Mouse (Mus musculus) CD8-positive naive resting alpha-beta T cell, adult 2 months (primary cell): ENCODE measurements around the gene 5330417C22Rik.
A peak's percentile ranks its signal among the peaks of the same experiment; 100 is the strongest.
"Not testable (repeated sequence)": the region's sequence is repeated elsewhere in the genome, so short reads cannot be mapped to it uniquely, and the experiment has no call there.

Source experiments
- DNase-seq, 2 experiments: peaks; one replicate each; pipeline ENCODE4 v3.0.0; 2022; ENCODE audit warnings: low read depth in 2 of 2, low spot score in 2 of 2

5330417C22Rik gene

DNA sequence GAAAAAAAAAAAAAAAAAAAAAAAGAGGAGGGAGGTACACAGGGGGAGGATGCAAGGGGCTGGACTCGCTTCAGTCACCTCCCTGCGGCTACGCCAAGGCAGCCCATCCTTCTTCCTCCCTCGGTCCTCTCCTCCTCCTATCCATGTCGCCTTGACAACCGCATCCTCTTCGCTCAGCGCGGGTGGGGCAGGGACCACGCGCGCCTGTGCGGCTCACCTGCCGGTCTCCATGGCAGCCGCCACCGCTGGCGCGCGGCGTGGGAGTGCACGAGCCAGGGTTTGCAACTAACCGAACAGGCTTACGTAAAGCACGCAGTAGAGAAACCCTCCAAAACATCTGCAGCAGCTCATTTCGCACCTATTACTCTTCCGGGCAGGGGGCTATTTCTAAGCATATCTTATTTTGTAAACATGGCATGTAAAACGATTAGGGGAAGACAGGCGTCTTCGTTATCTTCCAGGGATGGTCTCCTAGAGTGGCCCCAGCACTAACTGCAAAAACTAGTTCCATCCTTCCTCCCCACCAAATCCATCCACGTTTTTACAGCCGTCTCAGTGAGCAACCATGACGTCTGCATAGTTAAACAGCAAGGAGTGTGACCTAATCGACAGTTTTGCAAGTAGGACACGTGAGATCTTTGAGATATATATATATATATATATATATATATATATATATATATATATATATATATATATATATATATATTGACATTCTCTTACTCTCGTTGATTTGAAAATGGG lies at the start of gene 5330417C22Rik:
Gene 5330417C22Rik (minus strand): TSS at position 20 of the 744 bp plus-strand sequence.
- peak; percentile 69 to 78 for DNase-seq

DNA sequence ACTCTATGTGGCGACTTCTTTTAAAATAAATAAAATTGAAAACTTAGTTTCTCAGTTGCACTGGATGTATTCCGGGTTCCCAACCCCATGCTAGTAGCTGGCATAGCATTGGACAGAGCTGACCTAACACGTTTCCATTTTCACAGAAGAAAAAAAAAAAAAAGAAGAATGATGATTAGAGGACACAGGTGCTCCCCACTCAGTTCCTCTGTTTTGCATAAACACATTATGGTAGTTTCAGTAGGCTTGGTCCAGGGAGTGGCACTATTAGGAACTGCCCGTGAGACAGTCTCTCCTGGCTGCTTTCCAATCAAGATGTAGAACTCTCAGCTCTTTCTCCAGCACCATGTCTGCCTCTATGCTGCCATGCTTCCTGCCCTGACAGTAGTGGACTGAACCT lies 48.2 kb upstream of the 5330417C22Rik start:
- no peak for DNase-seq

DNA sequence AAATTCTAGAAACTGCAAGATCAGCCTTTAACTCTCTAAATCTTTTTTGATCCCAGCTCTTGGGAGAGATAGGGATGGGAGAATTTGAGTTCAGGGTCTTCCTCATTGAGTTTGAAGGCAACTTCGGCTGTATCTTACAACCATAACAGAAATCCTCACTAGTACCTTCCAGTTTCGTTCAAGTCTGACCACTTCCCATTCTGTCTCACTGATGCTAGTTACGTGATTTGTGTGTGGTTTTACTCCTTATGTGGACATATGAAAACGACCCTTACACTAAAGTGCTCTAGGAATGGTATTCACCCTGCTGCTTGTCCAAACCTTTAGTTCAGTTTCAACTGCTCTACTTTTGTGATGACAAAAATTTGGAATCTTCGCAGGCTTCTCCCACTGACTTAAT lies 37.7 kb upstream of the 5330417C22Rik start:
- DNase-seq = no peak

DNA sequence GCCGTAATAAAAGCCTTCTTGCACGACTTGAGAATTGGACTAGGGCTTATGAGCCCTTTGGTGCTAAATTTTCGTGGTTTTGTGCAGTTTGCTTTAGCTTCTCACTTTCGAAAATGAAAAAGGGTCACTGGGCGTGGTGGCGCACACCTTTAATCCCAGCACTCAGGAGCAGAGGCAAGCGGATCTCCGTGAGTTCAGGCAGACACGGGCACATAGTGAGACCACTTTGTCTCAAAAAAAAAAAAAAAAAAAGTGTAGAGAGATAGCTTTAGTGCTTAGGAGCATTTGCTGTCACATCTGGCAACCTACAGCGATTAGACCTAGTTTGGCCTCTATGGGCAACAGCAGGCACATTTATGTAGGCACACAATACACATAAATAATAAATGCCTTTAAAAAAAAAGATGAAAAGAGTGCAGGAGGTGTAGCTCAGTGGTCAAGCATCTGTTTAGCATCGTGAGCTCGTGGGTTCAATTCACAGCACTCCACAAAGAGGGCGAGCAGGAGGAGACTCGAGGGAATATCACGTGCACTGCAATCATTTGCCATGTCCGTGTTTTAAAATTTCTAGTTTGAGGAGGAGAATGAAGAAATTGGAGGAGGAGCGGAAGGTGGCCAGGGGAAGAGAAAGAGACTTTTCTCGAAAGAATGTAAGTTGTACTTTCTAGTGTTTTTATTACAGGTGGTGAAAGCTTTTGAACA lies 36.1 kb upstream of the 5330417C22Rik start:
- no peak for DNase-seq

DNA sequence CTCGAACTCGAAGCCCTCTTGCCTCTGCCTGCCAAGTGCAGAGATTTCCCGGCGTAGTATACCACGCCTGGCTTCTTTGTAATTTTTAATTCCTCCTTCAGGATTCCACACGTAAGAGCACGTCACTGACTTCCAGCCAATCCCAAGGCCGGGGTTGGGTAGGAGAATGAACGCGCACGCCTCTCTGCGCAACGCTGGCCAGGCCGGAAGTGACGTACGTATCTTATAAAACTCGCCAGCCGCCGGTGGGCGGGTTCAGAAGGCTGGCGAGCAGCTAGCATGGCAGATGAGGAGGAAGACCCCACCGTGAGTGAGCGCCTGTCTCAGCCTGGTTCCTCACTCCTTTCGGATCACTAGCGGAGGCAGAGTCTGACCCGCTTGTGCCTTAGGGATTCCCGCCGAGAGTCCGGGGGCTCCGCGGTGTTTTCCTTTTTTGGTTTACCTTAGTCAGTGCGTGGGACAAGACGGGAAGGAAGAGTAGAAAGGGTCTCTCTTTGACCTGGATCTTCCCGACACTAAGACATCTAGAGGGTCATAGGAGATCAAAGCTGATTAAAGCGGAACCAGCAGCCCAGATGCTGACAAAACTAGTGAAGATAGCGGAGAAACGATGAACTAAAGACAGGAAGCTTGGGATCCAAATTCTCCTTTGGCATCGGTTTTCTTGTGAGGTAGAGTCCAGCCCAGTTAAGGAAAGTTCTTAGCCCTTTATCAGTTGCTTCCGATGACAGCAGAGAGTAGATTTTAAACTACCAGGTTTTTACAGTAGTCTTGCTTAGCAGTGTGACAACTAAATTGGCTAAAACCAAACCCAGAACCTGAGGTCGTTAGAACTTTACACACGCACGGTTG lies 35.3 kb upstream of the 5330417C22Rik start, which contains the start of gene Taf13:
Gene Taf13 (plus strand): TSS at position 256 of the 852 bp plus-strand sequence.
- peak; percentile 96 to 97 for DNase-seq

DNA sequence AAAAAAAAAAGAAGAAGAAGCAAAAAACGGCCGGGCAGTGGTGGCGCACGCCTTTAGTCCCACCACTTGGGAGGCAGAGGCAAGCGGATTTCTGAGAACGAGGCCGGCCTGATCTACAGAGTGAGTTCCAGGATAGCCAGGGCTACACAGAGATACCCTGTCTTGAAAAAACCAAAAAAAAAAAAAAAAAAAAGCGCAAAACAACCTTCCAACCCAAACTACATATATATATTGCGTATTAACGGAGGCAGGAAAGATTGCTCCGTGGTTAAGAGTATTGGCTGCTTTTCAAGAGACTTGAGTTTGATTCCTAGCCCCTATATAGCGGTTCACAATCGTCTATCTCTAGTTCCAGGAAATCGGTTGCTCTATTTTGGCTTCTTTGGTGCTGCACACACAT lies 34.5 kb upstream of the 5330417C22Rik start:
- no peak for DNase-seq

DNA sequence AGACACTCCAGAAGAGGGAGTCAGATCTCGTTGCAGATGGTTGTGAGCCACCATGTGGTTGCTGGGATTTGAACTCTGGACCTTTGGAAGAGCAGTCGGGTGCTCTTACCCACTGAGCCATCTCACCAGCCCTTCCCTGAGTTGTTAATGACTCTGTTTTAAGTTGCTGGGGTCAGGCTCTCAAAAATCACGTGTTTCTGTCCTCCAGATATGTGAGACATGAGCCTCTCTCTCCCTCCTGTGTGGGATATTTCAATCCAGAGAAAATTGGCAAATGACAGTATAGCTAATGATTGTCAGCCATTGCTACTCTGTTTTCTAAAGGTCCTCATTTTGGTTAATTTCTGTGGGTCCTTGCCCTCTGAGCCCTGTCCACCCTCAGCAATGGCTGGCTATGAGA lies 33.3 kb upstream of the 5330417C22Rik start:
- DNase-seq = not testable (repeated sequence)

DNA sequence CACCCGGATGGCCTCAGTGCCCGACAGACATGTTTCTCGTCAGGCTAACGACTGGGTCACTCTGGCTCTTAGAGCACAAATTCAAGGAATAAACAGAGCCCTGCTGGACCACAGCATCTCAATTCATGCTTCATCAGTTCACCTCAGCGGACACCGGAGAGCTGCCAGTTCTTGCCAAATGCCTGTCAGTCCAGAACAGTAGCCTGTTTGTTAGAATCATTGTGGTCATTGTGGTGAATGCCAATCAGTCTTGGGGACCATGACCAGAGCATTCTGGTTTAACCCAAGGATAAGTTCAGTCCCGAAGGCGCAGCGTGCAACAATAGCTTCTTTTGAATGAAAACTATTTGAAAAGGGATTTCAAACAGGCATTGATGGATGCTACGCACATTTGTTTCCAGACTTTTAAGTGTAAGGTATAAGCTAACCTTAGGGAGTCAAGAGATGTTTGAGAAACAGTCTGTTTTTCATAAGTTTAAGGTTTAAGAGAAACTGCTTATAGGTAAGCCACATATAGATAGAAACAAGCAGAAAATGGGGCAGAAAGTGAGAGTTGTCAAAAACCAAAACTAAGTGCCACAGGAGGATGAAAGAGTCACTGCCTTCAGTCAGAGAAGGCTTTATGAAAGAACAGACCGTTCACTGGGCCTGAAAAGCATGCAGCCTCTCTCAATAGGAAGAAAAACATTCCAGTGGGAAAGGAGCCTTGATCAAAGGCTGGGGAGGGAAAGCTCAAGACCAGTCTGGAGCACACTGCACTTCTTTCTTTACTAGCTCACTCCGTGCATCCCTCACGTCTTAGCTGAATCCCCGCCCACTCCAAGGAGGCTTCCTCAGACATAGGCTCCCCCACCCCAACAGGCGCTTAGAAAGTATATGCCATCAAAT lies 31.9 kb upstream of the 5330417C22Rik start:
- no peak for DNase-seq

DNA sequence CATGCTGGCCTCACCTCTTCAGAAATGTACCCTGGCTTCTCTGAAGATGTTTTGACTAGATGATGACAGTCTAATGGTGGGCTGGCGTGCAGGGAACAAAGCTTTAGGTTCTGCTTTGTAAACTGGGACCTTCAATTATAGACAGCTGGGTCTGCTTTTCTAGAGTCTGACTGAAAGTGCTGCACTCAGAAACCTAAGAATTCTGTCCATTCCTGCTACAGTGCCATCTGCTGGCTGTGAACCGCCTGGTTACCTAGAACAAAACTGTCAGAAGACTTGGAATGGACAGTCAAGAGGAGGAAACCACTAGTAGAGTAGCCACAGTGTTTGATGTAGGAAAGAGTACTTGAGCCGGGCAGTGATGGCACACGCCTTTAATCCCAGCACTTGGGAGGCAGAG lies 27.0 kb upstream of the 5330417C22Rik start:
- DNase-seq = peak; percentile 52 to 75

DNA sequence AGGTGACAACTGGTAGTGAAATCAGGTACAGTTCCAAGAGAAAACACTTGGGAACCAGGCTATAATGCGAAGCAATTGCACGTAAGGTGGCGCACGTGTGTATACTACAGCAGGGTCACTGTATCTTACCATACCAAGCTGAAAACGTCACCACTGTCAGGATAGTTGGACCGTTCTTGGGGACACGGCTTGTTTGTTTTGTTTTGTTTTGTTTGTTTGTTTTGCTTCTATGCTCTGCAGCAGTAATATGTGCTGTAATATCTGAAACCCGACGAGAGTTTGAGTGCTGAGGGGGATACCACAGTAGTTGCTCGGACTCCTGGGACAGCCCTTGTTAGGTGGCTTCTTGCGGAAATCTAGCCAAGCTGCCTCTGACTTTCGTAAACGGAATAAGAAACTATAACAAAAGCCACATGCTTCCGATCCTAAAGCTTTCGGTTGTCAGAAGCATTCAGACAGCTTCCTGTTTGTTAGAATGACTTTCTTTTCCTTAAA lies 26.5 kb upstream of the 5330417C22Rik start:
- no peak for DNase-seq

DNA sequence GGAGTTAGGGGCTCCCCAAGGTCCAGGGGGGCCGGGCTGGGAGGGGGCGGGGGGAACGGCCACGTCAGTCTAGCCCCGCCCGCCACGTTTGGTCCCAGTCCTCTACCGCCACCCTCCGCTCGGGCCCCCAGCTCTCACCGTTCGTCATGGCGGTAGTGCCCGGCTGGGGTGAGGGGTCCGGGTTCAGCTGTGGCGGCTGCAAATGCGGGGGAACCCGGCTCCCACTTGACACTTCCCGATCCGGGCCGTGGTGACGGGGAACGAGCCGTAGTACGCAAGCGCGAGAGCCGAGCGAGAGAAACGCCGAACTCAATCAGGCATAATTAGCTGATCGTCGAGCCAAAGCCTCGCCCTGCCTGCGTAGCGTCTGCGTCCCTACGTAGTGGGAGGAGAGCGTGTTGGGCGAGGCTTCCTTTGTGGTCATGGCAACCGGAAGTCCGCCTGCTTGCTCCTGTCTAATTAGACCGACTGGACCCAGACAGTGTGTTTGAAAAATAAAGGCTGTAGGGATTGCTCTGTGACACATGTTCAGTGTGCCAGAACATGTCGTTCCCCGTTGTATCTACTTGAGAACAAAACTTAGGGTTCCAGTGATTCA lies 25.9 kb upstream of the 5330417C22Rik start, which contains the start of gene Tmem167b:
Gene Tmem167b (minus strand): TSS at position 334 of the 598 bp plus-strand sequence.
- DNase-seq = peak; percentile 93 to 96

DNA sequence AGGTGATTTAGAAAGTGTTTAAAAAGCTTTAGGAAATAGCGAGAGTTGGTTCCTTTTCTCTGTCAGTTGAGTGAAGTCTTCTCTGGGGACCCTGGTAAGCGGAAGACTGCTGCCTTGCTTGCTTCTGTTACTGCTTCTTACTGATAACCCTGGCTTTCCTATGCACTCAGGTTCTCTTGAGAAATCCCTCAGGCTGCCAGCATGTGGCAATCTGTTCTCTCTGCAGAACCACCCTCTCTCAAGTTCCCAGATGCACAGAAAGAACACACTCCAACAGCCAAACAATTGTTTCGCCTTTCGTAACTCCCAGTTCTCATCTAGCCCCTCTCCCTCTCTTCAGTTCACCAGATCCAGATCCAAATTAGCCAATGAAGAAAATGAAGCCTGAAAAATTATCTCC lies 21.6 kb upstream of the 5330417C22Rik start:
- no peak for DNase-seq

DNA sequence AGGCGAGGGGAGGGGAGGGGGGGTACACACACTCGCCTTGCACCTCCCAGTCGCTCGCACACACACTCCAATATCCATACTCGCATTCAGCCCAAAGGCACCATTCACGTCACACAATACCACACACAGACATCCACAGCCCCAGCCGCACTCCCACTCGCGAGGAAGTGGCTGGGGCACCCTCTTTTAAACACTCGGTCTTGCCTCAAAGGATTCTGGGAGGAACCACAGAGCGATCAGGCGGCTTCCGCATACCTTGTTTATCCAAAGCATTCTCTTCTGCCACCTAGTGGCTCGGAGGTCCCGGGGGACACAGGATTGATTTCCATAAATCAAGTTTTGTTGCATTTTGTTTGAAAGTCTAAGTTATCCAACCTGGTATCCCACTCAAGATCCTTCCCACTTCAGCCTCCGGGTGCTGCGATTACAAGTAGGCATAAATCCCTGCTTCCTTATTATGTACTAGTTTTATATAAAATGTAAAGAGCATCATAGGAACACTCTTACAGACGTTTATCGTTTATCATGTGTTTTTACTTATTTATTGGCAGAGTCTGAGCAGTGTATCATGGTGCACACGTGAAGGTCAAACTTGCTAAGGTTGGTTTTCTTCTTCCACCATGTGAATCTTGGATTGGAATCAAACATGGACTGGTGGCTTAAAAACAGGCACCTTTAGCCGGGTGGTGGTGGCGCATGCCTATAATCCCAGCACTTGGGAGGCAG lies 18.4 kb upstream of the 5330417C22Rik start:
- peak; percentile 96 to 97 for DNase-seq

DNA sequence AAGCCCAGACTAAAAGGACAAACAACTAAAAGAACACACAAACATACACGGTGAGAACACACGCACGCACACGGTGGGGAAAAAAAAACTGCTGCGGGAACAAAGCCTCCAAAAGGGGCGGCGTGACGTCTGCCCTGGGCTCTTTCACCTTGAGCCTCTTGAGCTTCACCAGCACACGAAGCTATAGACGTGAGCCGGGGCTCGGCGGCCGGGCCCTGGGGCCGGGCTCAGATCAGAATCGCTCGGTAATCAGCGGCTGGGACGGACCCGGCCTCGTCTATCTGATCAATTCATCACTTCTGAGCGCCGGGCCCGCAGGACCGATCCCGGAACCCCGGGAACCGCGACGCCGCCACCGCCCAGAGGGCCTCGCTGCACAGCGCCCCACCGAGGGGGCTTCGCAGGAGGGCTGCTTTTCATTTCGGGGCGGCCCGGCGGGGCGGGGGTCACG lies 17.8 kb upstream of the 5330417C22Rik start:
- peak in 1 of 2 experiments; percentile 59 for DNase-seq

DNA sequence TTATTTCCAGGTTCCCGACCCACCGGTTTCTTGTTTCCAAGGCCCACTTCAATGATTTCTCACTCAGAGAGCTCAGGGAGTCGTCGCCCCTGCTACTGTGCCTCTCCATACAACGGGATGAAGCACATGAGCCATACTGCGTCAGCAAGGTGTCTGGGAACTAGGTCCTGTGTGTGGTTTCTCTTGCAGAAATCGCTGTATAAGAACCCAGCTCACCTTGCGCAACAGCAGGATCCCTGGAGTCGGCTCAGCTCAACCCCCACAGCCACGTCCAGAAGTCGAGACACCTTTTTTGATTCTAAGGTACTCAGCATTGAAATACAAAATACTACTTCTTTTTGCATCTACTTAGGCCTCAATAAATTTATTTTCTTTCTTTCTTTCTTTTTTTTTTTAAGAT lies 6.0 kb upstream of the 5330417C22Rik start:
- DNase-seq = no peak

DNA sequence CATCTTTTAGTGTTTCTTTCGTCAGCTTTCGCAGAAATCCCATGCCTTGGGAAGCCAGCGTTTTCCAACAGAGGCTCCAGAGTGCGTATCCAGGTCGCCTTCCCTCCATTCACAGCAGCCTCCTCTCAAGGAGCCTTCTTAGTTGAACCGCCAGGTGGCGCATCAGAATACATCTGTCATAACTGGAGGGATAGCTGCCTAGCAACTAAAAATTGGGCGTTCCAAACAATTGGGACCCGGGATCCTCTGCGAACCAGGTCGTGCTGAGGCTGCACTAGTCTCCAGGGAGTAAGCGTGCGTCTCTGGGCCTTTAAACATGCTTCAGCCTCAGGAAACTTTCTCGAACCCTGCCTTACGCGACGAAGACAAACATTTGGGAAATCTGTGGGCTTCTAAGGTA lies 967 bp upstream of the 5330417C22Rik start:
- DNase-seq = peak; percentile 62 to 75

DNA sequence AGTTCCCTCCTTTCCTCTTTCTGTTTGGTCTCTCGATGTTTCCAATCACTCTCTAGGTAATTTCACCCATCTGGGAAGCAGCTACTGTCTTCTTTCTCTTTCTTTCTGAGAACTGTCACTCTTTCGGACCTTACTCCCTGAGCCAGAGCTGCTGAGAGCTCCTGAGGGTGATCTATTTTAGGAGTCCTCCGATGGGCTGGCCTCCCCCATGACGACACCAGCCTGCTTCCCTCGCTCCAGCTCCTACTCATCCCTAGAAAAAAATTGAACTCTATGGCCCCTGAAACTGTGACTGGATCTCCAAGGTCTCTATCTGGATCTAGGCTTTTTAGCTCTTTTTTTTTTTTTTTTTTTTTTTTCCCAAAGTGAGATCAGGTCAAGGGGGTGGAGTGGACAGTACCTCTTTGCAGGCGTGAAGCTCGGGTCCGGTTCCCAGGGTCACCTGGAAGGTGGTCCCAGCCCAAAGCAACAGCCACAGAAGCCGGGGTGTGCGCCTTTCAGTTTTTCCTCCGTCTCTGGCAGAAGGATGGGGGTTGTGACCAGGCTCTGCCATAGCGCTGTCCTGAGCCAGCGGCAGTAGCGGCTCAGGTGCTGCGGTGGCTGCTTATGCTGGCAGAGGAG lies 330 bp downstream of the 5330417C22Rik start:
- no peak for DNase-seq

DNA sequence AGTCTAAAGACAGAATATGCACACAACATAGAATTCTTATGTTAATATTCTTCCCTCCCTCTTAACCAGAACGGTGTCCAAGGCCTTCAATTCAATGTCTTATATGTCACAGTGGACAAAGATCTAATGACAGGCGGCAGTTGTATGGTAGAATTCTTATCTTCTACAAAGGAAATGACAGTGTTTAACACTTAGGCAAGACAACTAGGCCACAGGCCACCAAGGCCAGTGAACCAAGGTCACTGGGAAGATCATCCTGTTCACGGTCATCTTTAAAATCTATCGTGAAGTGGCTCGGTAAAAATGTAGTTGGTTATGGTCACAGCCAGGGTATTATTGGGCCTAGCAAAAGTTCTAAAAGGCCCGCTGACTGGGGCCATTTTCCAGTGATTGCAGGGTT lies 2.4 kb downstream of the 5330417C22Rik start, which contains the start of gene 1700013F07Rik:
Gene 1700013F07Rik (plus strand): TSS at position 200 of the 400 bp plus-strand sequence.
- DNase-seq = no peak
